28 mouse cellular contexts compared by ENCODE assay signal in the genomic region with DNA sequence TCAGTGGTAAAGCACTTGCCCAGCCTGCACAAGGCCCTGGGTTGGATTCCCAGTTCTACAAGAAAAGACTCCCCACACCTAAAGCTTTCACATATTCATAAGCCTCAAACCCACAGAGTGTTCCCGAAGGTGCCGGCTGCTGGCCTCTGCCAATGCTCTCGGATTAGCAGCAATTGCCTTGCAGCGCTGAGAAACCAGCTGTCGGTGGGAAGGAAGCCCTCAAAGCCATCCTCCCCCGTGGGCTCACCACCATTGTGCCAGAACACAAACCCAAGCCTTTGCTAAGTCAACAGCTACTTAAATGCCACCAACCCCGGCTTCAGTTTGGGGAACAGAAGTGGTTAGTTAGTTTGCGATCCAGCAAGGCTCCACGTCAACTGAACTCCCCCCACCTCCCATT.
A peak's percentile ranks its signal among the peaks of the same experiment; 100 is the strongest.
DNase-seq lines count a peak whose midpoint lies in the region; ATAC-seq and TF ChIP-seq lines count a peak whose summit lies in the region.
"Had no signal": no experiment of that assay in that cellular context is flagged by ENCODE, and none has a peak within 500 bp of the region (broad histone marks: within the 10 kb centered on the region; RNA-seq: fewer than 3 reads in every experiment).

No protein-coding gene starts in this region.

- TF ChIP-seq CTCF in forebrain, postnatal 0 days (IDR thresholded peaks at IDR 0.05; ENCODE audit: low read depth), result no peak
- TF ChIP-seq CTCF in midbrain, postnatal 0 days (IDR thresholded peaks at IDR 0.05), result no peak

- H3K27ac ChIP-seq in forebrain, embryonic 14.5 days (ENCODE audit: low read depth, low read length), result no peak overlapping the region
- no peak overlapping the region for H3K27ac ChIP-seq in forebrain, postnatal 0 days (ENCODE audit: low read depth, low read length)
- no peak overlapping the region for H3K27ac ChIP-seq in midbrain, embryonic 11.5 days (ENCODE audit: low read depth, low read length)
- H3K27ac ChIP-seq in midbrain, postnatal 0 days (ENCODE audit: low read depth, low read length), result no peak overlapping the region
- no peak overlapping the region for H3K27ac ChIP-seq in liver, embryonic 11.5 days (ENCODE audit: low read depth, low read length)
- H3K27ac ChIP-seq in liver, embryonic 15.5 days (replicated peaks), result no peak overlapping the region
- H3K27ac ChIP-seq: embryonic facial prominence, embryonic 12.5 days; forebrain, embryonic 15.5 days; gastrocnemius, adult 2 months; heart, embryonic 10.5 days; hindbrain, embryonic 15.5 days; intestine, embryonic 15.5 days; neural tube, embryonic 15.5 days had no signal

- H3K9ac ChIP-seq in forebrain, embryonic 14.5 days (ENCODE audit: low read length), result no peak overlapping the region
- H3K9ac ChIP-seq in forebrain, postnatal 0 days, result no peak overlapping the region
- H3K9ac ChIP-seq in midbrain, embryonic 11.5 days (ENCODE audit: low read length), result no peak overlapping the region
- no peak overlapping the region for H3K9ac ChIP-seq in midbrain, postnatal 0 days (replicated peaks; ENCODE audit: low read length, poor library complexity, severe bottlenecking)
- H3K9ac ChIP-seq in liver, embryonic 11.5 days (ENCODE audit: low read depth, low read length), result no peak overlapping the region
- no peak overlapping the region for H3K9ac ChIP-seq in liver, embryonic 15.5 days
- H3K9ac ChIP-seq: embryonic facial prominence, embryonic 12.5 days; forebrain, embryonic 15.5 days; hindbrain, embryonic 15.5 days; intestine, embryonic 15.5 days; neural tube, embryonic 15.5 days had no signal

- WGBS in forebrain, embryonic 14.5 days, result 75% methylated on average over 9 of the region's 9 CpGs
- 53% methylated on average over 9 of the region's 9 CpGs for WGBS in forebrain, postnatal 0 days
- 73% methylated on average over 9 of the region's 9 CpGs for WGBS in midbrain, embryonic 11.5 days
- WGBS in midbrain, postnatal 0 days, result 43% methylated on average over 9 of the region's 9 CpGs
- WGBS in liver, embryonic 11.5 days, result 69% methylated on average over 9 of the region's 9 CpGs
- WGBS in liver, embryonic 15.5 days (ENCODE audit: insufficient replicate concordance), result 59% methylated on average over 9 of the region's 9 CpGs

- no peaks in the 10 kb centered on the region for H3K27me3 ChIP-seq in forebrain, embryonic 14.5 days (replicated peaks; ENCODE audit: control insufficient read depth, insufficient read depth, low read length)
- no peaks in the 10 kb centered on the region for H3K27me3 ChIP-seq in forebrain, postnatal 0 days (ENCODE audit: insufficient read depth, low read length)
- no peaks in the 10 kb centered on the region for H3K27me3 ChIP-seq in midbrain, embryonic 11.5 days (ENCODE audit: control insufficient read depth, insufficient read depth, low read length)
- H3K27me3 ChIP-seq in midbrain, postnatal 0 days (ENCODE audit: insufficient read depth, low read length), result no peaks in the 10 kb centered on the region
- no peaks in the 10 kb centered on the region; the same call in 1 of the 2 replicates for H3K27me3 ChIP-seq in liver, embryonic 11.5 days (replicated peaks; ENCODE audit: control insufficient read depth, insufficient read depth, low read length)
- peaks cover 3% of the 10 kb centered on the region; the same call in 1 of the 2 replicates for H3K27me3 ChIP-seq in liver, embryonic 15.5 days
- H3K27me3 ChIP-seq: CH12.LX; forebrain, embryonic 15.5 days; hindbrain, embryonic 15.5 days; intestine, embryonic 15.5 days; neural tube, embryonic 15.5 days had no signal

- no peak for ATAC-seq in forebrain, embryonic 14.5 days
- no peak for ATAC-seq in forebrain, postnatal 0 days
- no peak for ATAC-seq in midbrain, embryonic 11.5 days (ENCODE audit: low FRiP score)
- ATAC-seq in midbrain, postnatal 0 days (ENCODE audit: low FRiP score), result no peak
- no peak for ATAC-seq in liver, embryonic 11.5 days (replicated peaks; ENCODE audit: low FRiP score)
- ATAC-seq in liver, embryonic 15.5 days (ENCODE audit: insufficient read depth), result no peak
- ATAC-seq: forebrain, embryonic 15.5 days; Patski had no signal

- DNase-seq in forebrain, embryonic 14.5 days (ENCODE audit: low spot score), result peak; percentile 13
- no peak for DNase-seq in forebrain, postnatal 0 days
- peak; percentile 57 for DNase-seq in midbrain, embryonic 11.5 days (ENCODE audit: low spot score, missing footprints)
- DNase-seq in midbrain, postnatal 0 days (ENCODE audit: low spot score), result no peak
- DNase-seq in liver, embryonic 11.5 days (ENCODE audit: low spot score), result no peak
- DNase-seq in lung, postnatal 36 days, result no peak
- no peak for DNase-seq in right cerebral cortex, postnatal 25 days
- DNase-seq: adrenal gland, adult 8-10 months; B cell, adult 2 months; cerebellum, adult 8-10 months; gastrocnemius, adult 2 months; heart, postnatal 4 days; kidney, adult 8-10 months; kidney, postnatal 10 days; lung, adult 2 months; lung, postnatal 14 days; right cerebral cortex, postnatal 14 days; thymus, postnatal 14 days had no signal

- H3K4me1 ChIP-seq in forebrain, embryonic 14.5 days (ENCODE audit: control insufficient read depth, insufficient read depth, low read length), result no peaks in the 10 kb centered on the region
- H3K4me1 ChIP-seq in forebrain, postnatal 0 days (ENCODE audit: insufficient read depth), result no peaks in the 10 kb centered on the region
- no peaks in the 10 kb centered on the region for H3K4me1 ChIP-seq in midbrain, embryonic 11.5 days (ENCODE audit: control insufficient read depth, insufficient read depth, low read length)
- no peaks in the 10 kb centered on the region for H3K4me1 ChIP-seq in midbrain, postnatal 0 days (ENCODE audit: insufficient read depth, low read length)
- H3K4me1 ChIP-seq in liver, embryonic 11.5 days (replicated peaks; ENCODE audit: control insufficient read depth, insufficient read depth, low read length), result peaks cover under 1% of the 10 kb centered on the region; the same call in 1 of the 2 replicates
- H3K4me1 ChIP-seq in liver, embryonic 15.5 days (replicated peaks), result no peaks in the 10 kb centered on the region
- H3K4me1 ChIP-seq: forebrain, embryonic 15.5 days; hindbrain, embryonic 15.5 days; intestine, embryonic 15.5 days had no signal

- H3K36me3 ChIP-seq in forebrain, embryonic 14.5 days (ENCODE audit: control insufficient read depth, insufficient read depth, low read length), result no peaks in the 10 kb centered on the region
- no peaks in the 10 kb centered on the region for H3K36me3 ChIP-seq in forebrain, postnatal 0 days (ENCODE audit: insufficient read depth)
- no peaks in the 10 kb centered on the region for H3K36me3 ChIP-seq in midbrain, embryonic 11.5 days (ENCODE audit: control insufficient read depth, insufficient read depth, low read length)
- no peaks in the 10 kb centered on the region for H3K36me3 ChIP-seq in midbrain, postnatal 0 days (ENCODE audit: insufficient read depth, low read length)
- no peaks in the 10 kb centered on the region for H3K36me3 ChIP-seq in liver, embryonic 11.5 days (ENCODE audit: control insufficient read depth, insufficient read depth, low read length)
- no peaks in the 10 kb centered on the region for H3K36me3 ChIP-seq in liver, embryonic 15.5 days (replicated peaks)
- H3K36me3 ChIP-seq: embryonic facial prominence, embryonic 12.5 days; forebrain, embryonic 15.5 days; G1E; heart, embryonic 10.5 days; hindbrain, embryonic 15.5 days; intestine, embryonic 15.5 days; neural tube, embryonic 15.5 days had no signal

- no peaks in the 10 kb centered on the region for H3K9me3 ChIP-seq in forebrain, embryonic 14.5 days (replicated peaks; ENCODE audit: control insufficient read depth, low read length)
- H3K9me3 ChIP-seq in forebrain, postnatal 0 days (ENCODE audit: low read length), result no peaks in the 10 kb centered on the region
- H3K9me3 ChIP-seq in midbrain, embryonic 11.5 days (ENCODE audit: control insufficient read depth, low read length), result no peaks in the 10 kb centered on the region
- no peaks in the 10 kb centered on the region for H3K9me3 ChIP-seq in midbrain, postnatal 0 days (ENCODE audit: low read length)
- no peaks in the 10 kb centered on the region for H3K9me3 ChIP-seq in liver, embryonic 11.5 days (ENCODE audit: control insufficient read depth, low read length)
- no peaks in the 10 kb centered on the region for H3K9me3 ChIP-seq in liver, embryonic 15.5 days (replicated peaks)
- H3K9me3 ChIP-seq: embryonic facial prominence, embryonic 12.5 days; forebrain, embryonic 15.5 days; G1E; heart, embryonic 10.5 days; hindbrain, embryonic 15.5 days; intestine, embryonic 15.5 days; neural tube, embryonic 15.5 days had no signal

- no peak overlapping the region for H3K4me3 ChIP-seq in forebrain, embryonic 14.5 days (ENCODE audit: low read depth, low read length)
- H3K4me3 ChIP-seq in forebrain, postnatal 0 days (ENCODE audit: low read depth, low read length), result no peak overlapping the region
- no peak overlapping the region for H3K4me3 ChIP-seq in midbrain, embryonic 11.5 days (ENCODE audit: low read depth, low read length)
- no peak overlapping the region for H3K4me3 ChIP-seq in midbrain, postnatal 0 days (ENCODE audit: low read depth, low read length)
- peak overlapping the region; percentile 25; the same call in 1 of the 2 replicates for H3K4me3 ChIP-seq in liver, embryonic 11.5 days (ENCODE audit: low read depth, low read length)
- H3K4me3 ChIP-seq in liver, embryonic 15.5 days (replicated peaks), result peak overlapping the region; percentile 40
- H3K4me3 ChIP-seq: embryonic facial prominence, embryonic 12.5 days; forebrain, embryonic 15.5 days; gastrocnemius, adult 2 months; heart, embryonic 10.5 days; hindbrain, embryonic 15.5 days; intestine, embryonic 15.5 days; neural tube, embryonic 15.5 days had no signal

- no peak overlapping the region for H3K4me2 ChIP-seq in forebrain, embryonic 14.5 days (ENCODE audit: low read length)
- no peak overlapping the region for H3K4me2 ChIP-seq in forebrain, postnatal 0 days (ENCODE audit: low read depth)
- H3K4me2 ChIP-seq in midbrain, embryonic 11.5 days, result no peak overlapping the region
- H3K4me2 ChIP-seq in midbrain, postnatal 0 days (ENCODE audit: low read depth, low read length, poor library complexity, severe bottlenecking), result no peak overlapping the region
- peak overlapping the region; percentile 47 for H3K4me2 ChIP-seq in liver, embryonic 11.5 days
- H3K4me2 ChIP-seq in liver, embryonic 15.5 days, result peak overlapping the region; percentile 49
- H3K4me2 ChIP-seq: embryonic facial prominence, embryonic 12.5 days; forebrain, embryonic 15.5 days; hindbrain, embryonic 15.5 days; intestine, embryonic 15.5 days; neural tube, embryonic 15.5 days had no signal

Comparison
In these comparisons a context has a peak if more than half of its experiments do, and no peak if none do; other contexts are left out.
1. DNase-seq: peak in forebrain, embryonic 14.5 days (single experiment) and midbrain, embryonic 11.5 days (single experiment); none in forebrain, postnatal 0 days (single experiment), midbrain, postnatal 0 days (single experiment), liver, embryonic 11.5 days (single experiment), lung, postnatal 36 days (single experiment) and right cerebral cortex, postnatal 25 days (single experiment).
2. H3K4me2 ChIP-seq: peak in liver, embryonic 11.5 days (single experiment) and liver, embryonic 15.5 days (single experiment); none in forebrain, embryonic 14.5 days (single experiment), forebrain, postnatal 0 days (single experiment), midbrain, embryonic 11.5 days (single experiment) and midbrain, postnatal 0 days (single experiment).
3. H3K4me3 ChIP-seq: peak in liver, embryonic 11.5 days (single experiment) and liver, embryonic 15.5 days (single experiment); none in forebrain, embryonic 14.5 days (single experiment), forebrain, postnatal 0 days (single experiment), midbrain, embryonic 11.5 days (single experiment) and midbrain, postnatal 0 days (single experiment).